Mouse (Mus musculus): ENCODE measurements around the gene Thbs2.

GRCm38 (mm10) chr17:14735493-14736004 is 41.5 kb upstream of the Thbs2 start:
- no peak for TF ChIP-seq CTCF (IDR thresholded peaks at IDR 0.05; ENCODE audit: low read depth)
- TF ChIP-seq EP300 (optimal IDR thresholded peaks at IDR 0.05), result no peak

Measured in stomach, postnatal 0 days (tissue).